Mouse (Mus musculus): Measurements from ENCODE around the gene Rwdd2b. TPM values are rescaled to one million over a fixed set of nuclear protein-coding genes. Genes with fewer than 3 reads are reported as not detected.

Rwdd2b gene
- total and polyA plus RNA-seq, 2 experiments = 5.0 to 9.5 TPM

DNA sequence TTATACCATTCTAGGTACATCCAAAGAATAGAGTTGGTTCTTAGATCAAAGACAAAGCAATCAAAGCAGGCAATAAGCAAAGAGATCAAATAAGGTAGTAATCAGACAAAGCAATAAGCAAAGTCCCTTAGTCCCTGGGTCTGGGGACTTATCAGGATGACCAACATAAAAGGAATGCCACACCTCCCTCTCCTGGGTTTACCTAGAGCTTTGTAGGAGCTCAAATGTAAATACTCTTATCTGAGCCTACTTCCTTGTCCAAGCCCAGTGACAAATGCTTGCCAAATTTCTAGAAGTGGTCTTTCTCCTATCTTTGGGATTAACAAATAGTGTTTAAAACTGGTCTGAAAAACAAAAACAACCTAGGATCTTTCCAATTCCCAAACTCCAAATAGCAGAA, 2.9 kb upstream of the Rwdd2b start:
- no peak for DNase-seq (ENCODE audit: extremely low read depth, low read depth, low spot score)
- Histone ChIP-seq H3K4me3 (ENCODE audit: insufficient read depth, low read depth, low read length) (no peak overlapping the region), H3K27me3 (ENCODE audit: control insufficient read depth, insufficient read depth, low read length) (no peaks in the 10 kb centered on the region), H3K4me1 (ENCODE audit: control insufficient read depth, insufficient read depth, low read length) (peaks cover 8% of the 10 kb centered on the region), H3K36me3 (ENCODE audit: control insufficient read depth, insufficient read depth, low read length) (no peaks in the 10 kb centered on the region), H3K27ac (replicated peaks; ENCODE audit: insufficient read depth, low read depth, low read length) (no peak overlapping the region), H3K9ac (ENCODE audit: low read depth, low read length) (no peak overlapping the region), H3K79me2 (ENCODE audit: control insufficient read depth, insufficient read depth, low read length) (no peaks in the 10 kb centered on the region)
- TF ChIP-seq POLR2A (IDR thresholded peaks at IDR 0.05; ENCODE audit: extremely low read depth, insufficient read depth, low read length) = no peak
- no peak for TF ChIP-seq CTCF (IDR thresholded peaks at IDR 0.05; ENCODE audit: low read depth, low read length)

GRCm38 (mm10) chr16:87442291-87442690, 1.9 kb upstream of the Rwdd2b start:
- DNase-seq (ENCODE audit: extremely low read depth, low read depth, low spot score) = no peak
- no peak overlapping the region for H3K27ac ChIP-seq (replicated peaks; ENCODE audit: insufficient read depth, low read depth, low read length)
- peaks cover 8% of the 10 kb centered on the region for H3K4me1 ChIP-seq (ENCODE audit: control insufficient read depth, insufficient read depth, low read length)
- TF ChIP-seq CTCF (IDR thresholded peaks at IDR 0.05; ENCODE audit: low read depth, low read length) = no peak
- no peak for TF ChIP-seq POLR2A (IDR thresholded peaks at IDR 0.05; ENCODE audit: extremely low read depth, insufficient read depth, low read length)
- no peaks in the 10 kb centered on the region for H3K36me3 ChIP-seq (ENCODE audit: control insufficient read depth, insufficient read depth, low read length)
- 52% methylated on average over 5 of the region's 5 CpGs for WGBS
- H3K9ac ChIP-seq (ENCODE audit: low read depth, low read length) = no peak overlapping the region
- H3K27me3 ChIP-seq (ENCODE audit: control insufficient read depth, insufficient read depth, low read length) = no peaks in the 10 kb centered on the region
- no peak overlapping the region for H3K4me3 ChIP-seq (ENCODE audit: insufficient read depth, low read depth, low read length)
- H3K79me2 ChIP-seq (ENCODE audit: control insufficient read depth, insufficient read depth, low read length) = no peaks in the 10 kb centered on the region

GRCm38 (mm10) chr16:87441089-87441488, 716 bp upstream of the Rwdd2b start:
- Histone ChIP-seq H3K4me3 (ENCODE audit: insufficient read depth, low read depth, low read length) (peak overlapping the region; percentile 87), H3K27ac (replicated peaks; ENCODE audit: insufficient read depth, low read depth, low read length) (peak overlapping the region; percentile 97; the same call in 1 of the 2 replicates), H3K4me1 (ENCODE audit: control insufficient read depth, insufficient read depth, low read length) (peaks cover 8% of the 10 kb centered on the region), H3K79me2 (ENCODE audit: control insufficient read depth, insufficient read depth, low read length) (no peaks in the 10 kb centered on the region), H3K27me3 (ENCODE audit: control insufficient read depth, insufficient read depth, low read length) (no peaks in the 10 kb centered on the region), H3K36me3 (ENCODE audit: control insufficient read depth, insufficient read depth, low read length) (no peaks in the 10 kb centered on the region), H3K9ac (ENCODE audit: low read depth, low read length) (peak overlapping the region; percentile 50; the same call in 1 of the 2 replicates)
- WGBS = 11% methylated on average over 9 of the region's 9 CpGs
- DNase-seq (ENCODE audit: extremely low read depth, low read depth, low spot score) = peak; percentile 68
- TF ChIP-seq CTCF (IDR thresholded peaks at IDR 0.05; ENCODE audit: low read depth, low read length) (peak; percentile 48), POLR2A (IDR thresholded peaks at IDR 0.05; ENCODE audit: extremely low read depth, insufficient read depth, low read length) (no peak)

GRCm38 (mm10) chr16:87438697-87439096, 1.7 kb downstream of the Rwdd2b start:
- WGBS = 87% methylated on average over 8 of the region's 8 CpGs
- no peak overlapping the region for H3K9ac ChIP-seq (ENCODE audit: low read depth, low read length)

GRCm38 (mm10) chr16:87437096-87437495, 3.3 kb downstream of the Rwdd2b start:
- 97% methylated on average over 21 of the region's 21 CpGs for WGBS
- Histone ChIP-seq H3K9ac (ENCODE audit: low read depth, low read length) (no peak overlapping the region), H3K36me3 (ENCODE audit: control insufficient read depth, insufficient read depth, low read length) (no peaks in the 10 kb centered on the region), H3K27me3 (ENCODE audit: control insufficient read depth, insufficient read depth, low read length) (no peaks in the 10 kb centered on the region), H3K4me1 (ENCODE audit: control insufficient read depth, insufficient read depth, low read length) (peaks cover 8% of the 10 kb centered on the region), H3K27ac (replicated peaks; ENCODE audit: insufficient read depth, low read depth, low read length) (no peak overlapping the region), H3K79me2 (ENCODE audit: control insufficient read depth, insufficient read depth, low read length) (0 out of 2 replicates have a peak, but pooled peaks cover under 1% of the 10 kb centered on the region), H3K4me3 (ENCODE audit: insufficient read depth, low read depth, low read length) (no peak overlapping the region)
- TF ChIP-seq CTCF (IDR thresholded peaks at IDR 0.05; ENCODE audit: low read depth, low read length) = no peak
- no peak for TF ChIP-seq POLR2A (IDR thresholded peaks at IDR 0.05; ENCODE audit: extremely low read depth, insufficient read depth, low read length)
- DNase-seq (ENCODE audit: extremely low read depth, low read depth, low spot score) = no peak

More at GRCm38 (mm10) chr16:87438697-87439096, 1.7 kb downstream of the Rwdd2b start:
- H3K36me3 ChIP-seq (ENCODE audit: control insufficient read depth, insufficient read depth, low read length) = no peaks in the 10 kb centered on the region
- H3K4me1 ChIP-seq (ENCODE audit: control insufficient read depth, insufficient read depth, low read length) = peaks cover 8% of the 10 kb centered on the region
- no peak overlapping the region for H3K27ac ChIP-seq (replicated peaks; ENCODE audit: insufficient read depth, low read depth, low read length)
- no peak for TF ChIP-seq POLR2A (IDR thresholded peaks at IDR 0.05; ENCODE audit: extremely low read depth, insufficient read depth, low read length)
- TF ChIP-seq CTCF (IDR thresholded peaks at IDR 0.05; ENCODE audit: low read depth, low read length) = no peak
- H3K79me2 ChIP-seq (ENCODE audit: control insufficient read depth, insufficient read depth, low read length) = no peaks in the 10 kb centered on the region
- DNase-seq (ENCODE audit: extremely low read depth, low read depth, low spot score) = no peak
- no peaks in the 10 kb centered on the region for H3K27me3 ChIP-seq (ENCODE audit: control insufficient read depth, insufficient read depth, low read length)
- no peak overlapping the region for H3K4me3 ChIP-seq (ENCODE audit: insufficient read depth, low read depth, low read length)

DNA sequence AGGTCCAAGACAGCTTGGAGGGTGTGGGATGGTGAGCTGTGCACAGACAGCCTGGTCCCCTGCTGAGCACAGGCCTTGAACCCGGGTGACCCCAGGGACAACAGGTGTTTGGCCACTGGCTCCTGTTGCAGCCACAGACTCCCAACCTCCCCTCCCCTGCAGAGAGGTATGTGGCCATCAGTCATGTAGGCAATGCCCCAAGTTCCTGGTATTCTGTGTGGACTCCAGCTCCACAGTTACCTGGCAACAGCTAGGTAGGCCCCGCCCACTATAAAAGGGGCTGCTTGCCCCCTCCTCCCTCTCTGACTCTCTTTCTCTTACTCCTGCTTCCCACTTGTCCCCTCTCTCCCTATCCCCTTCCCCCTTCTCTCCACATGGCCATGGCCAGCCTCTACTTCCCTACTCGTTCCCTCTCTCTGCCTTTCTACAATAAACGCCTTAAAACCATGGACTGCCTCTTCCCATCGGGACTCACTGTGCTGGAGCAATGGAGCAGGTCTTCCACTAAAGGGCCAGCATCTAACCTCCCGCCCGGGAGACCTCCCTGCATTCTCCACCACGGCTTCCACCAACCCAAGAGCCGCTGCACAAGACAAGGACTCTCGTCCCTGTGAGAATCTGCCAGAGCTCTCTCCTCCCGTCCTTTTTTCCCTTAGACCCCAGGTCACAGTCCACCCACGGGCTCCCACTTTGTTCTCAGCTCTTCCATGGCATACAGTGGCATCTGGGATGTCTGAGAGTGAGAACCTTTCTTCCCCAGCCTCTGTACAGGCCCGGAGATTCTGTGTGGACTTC, 4.8 kb downstream of the Rwdd2b start:
- H3K4me3 ChIP-seq (ENCODE audit: insufficient read depth, low read depth, low read length) = no peak overlapping the region
- TF ChIP-seq POLR2A (IDR thresholded peaks at IDR 0.05; ENCODE audit: extremely low read depth, insufficient read depth, low read length) = no peak
- no peak for TF ChIP-seq CTCF (IDR thresholded peaks at IDR 0.05; ENCODE audit: low read depth, low read length)
- peaks cover 5% of the 10 kb centered on the region; the same call in 1 of the 2 replicates for H3K79me2 ChIP-seq (ENCODE audit: control insufficient read depth, insufficient read depth, low read length)
- no peak overlapping the region for H3K9ac ChIP-seq (ENCODE audit: low read depth, low read length)
- peaks cover 2% of the 10 kb centered on the region for H3K4me1 ChIP-seq (ENCODE audit: control insufficient read depth, insufficient read depth, low read length)
- no peaks in the 10 kb centered on the region for H3K27me3 ChIP-seq (ENCODE audit: control insufficient read depth, insufficient read depth, low read length)
- 87% methylated on average over 13 of the region's 13 CpGs for WGBS
- H3K27ac ChIP-seq (replicated peaks; ENCODE audit: insufficient read depth, low read depth, low read length) = no peak overlapping the region
- DNase-seq (ENCODE audit: extremely low read depth, low read depth, low spot score) = no peak
- H3K36me3 ChIP-seq (ENCODE audit: control insufficient read depth, insufficient read depth, low read length) = no peaks in the 10 kb centered on the region

All from liver, adult 2 months (tissue).